Mouse (Mus musculus) gastrocnemius, postnatal 14 days (tissue): Measurements from ENCODE around the gene Lrch1. TPM values are rescaled to one million over a fixed set of nuclear protein-coding genes. Genes with fewer than 3 reads are reported as not detected.

ENCODE experiments used
- DNase-seq: peaks from one replicate; pipeline ENCODE4 v3.0.0; 2021; ENCODE audit warnings: mixed read lengths
- intact Hi-C: fragments of 180-260 bp; cut with DNase I; formaldehyde crosslinking; loops from one replicate; pipeline ENCODE4 v1.15.1; 2025; ENCODE audit warnings: low total_unique reads
- total RNA-seq, 2 experiments: library from RNA; stranded (reverse); gene quantifications; 2 replicates each; pipeline ENCODE4 v1.2.3; 2021

The Lrch1 gene
- total RNA-seq, 2 experiments from 2014 or later = 5.5 to 6.6 TPM

- DNase-seq = no peak
- intact Hi-C loops = no loop called here
Observed at GRCm38 (mm10) chr14:74867076-74868042, 80.3 kb downstream of the Lrch1 start.

DNA sequence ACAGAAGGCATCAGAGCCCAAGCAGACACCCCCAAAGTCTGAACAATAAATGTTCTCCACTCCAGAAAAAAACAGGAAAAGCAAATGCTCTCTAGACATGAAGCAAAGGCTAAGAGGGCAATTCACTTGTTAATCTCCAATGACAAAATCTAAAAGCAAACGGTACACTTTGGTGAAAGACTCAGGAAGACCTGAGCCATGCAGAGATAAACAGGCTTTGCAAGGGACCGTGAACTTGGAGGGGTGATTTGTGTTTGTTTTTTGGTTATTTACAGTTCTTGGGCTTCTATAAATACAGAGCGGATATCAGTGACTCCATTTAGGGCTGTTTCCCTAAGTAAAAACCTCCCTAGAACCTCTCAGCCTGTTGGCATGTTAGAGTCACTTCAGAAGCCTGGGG, 81.9 kb downstream of the Lrch1 start:
- DNase-seq = no peak
- intact Hi-C loops = no loop called here

DNA sequence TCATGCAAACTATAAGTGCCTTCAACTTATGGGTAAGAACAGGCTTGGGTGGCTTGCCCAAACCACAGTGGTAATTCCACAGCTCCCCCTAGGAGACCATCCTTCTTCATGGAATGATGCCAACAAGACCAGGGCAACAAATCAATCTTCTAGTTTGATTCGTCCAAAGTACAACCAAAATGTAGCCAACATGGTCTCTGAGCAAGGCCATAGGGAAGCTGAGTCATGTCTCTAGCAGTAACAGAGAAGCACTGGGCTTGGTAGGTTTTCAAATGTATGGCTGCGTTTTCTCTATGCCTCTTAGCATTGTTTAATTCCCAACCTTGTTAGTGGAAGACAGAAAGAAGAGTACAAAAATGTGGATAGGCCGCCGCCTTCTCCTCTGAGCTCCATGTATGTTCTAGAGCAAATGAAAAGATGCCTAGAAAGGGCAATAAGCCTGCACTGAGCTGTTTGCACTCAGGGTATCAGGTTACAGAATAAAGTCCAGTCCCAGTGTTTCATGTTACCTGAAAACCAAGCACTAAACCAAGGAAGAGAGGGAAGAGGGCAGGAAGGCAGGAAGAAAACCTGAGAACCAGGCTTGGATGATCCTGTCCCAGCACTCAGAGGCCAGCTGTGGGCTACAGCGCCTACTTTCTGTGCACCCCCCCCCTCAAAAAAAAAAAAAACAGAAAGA, 82.7 kb downstream of the Lrch1 start:
- intact Hi-C loops = no loop called here
- DNase-seq = no peak

DNA sequence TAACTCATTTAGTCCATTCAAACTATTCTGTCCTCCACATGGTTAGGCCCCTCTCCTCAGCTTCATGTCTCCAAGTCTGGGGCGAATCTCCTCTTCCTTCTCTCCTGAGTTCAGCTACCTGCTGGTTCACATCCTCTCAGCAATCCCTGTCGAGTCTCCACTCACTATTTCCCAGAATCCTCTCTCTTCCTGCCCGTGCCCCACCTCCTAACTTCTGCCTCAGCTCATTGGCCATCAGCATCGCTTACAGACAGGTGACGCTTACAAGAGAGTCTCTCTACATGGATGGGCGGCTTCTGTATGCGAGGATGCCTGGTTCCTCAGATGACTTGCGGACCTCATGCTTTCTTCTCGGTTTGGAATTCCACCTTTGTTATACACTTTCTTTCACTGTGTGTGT, 86.2 kb downstream of the Lrch1 start:
- intact Hi-C loops = no loop called here
- DNase-seq = no peak

- DNase-seq = no peak
Observed at GRCm38 (mm10) chr14:74859154-74859553, 88.5 kb downstream of the Lrch1 start.

GRCm38 (mm10) chr14:74855429-74855828, 92.2 kb downstream of the Lrch1 start:
- intact Hi-C loops = no loop called here
- no peak for DNase-seq

More at GRCm38 (mm10) chr14:74859154-74859553, 88.5 kb downstream of the Lrch1 start:
- intact Hi-C loops = no loop called here

GRCm38 (mm10) chr14:74853759-74854100, 93.9 kb downstream of the Lrch1 start:
- intact Hi-C loops = no loop called here
- no peak for DNase-seq

DNA sequence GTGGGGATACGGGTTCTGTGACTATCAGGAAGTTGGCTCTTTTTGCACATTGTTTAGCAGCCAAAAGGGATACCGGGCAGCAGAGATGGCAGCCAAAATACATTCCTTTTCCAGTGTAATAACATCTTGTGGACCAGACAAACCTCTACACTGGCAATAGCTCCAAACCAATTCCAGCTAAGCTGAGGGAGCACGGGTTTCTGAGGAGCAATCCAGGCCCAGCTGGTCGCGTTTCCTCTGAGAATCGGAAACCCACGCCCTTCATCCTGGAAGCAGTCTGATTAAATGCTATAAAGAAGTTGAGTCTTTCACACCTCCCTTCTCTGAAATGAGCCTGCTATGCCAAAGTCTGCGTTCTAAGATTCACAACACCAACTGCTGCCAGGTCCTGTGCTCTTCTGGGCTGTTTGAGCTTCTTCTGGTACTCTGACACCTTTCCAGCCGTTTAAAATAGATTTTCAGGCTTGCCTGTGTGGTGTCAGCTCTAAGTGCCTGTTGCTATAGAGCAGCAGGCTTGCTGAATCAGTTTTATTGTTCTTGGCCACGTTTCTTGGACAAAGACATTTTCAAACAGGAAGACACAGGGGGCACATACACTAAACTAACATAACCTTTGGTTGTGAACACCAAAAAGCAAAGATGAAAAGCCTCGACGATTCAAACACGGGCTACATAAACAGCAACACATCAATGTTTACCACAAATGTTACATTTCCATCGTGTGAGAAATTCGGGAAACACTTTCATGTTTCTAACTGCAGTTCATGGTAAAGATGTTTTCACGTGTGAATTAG, 94.5 kb downstream of the Lrch1 start:
- intact Hi-C loops = no loop called here
- peak; percentile 29 for DNase-seq

- intact Hi-C loops = no loop called here
- DNase-seq = no peak
Observed at GRCm38 (mm10) chr14:74851866-74852265, 95.8 kb downstream of the Lrch1 start.

DNA sequence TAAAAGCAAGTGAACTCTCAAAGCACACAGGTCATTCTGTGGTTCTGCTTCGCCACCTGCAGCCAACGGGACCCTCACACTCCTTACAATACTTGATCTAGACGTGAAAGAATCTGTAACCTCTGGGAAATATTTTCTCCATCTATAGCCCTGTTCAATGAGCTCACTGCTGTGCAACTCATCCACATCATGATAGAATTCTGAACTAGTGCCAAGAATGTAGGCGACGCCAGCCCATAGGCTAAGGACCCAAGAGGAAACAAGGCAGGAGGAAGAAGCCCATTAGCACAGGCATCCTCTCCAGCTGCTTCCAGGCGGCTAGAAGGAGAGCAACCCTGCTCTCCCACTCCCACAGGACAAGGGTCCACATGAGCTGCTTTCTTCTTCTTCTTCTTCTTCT, 98.7 kb downstream of the Lrch1 start:
- DNase-seq = no peak
- intact Hi-C loops = no loop called here

DNA sequence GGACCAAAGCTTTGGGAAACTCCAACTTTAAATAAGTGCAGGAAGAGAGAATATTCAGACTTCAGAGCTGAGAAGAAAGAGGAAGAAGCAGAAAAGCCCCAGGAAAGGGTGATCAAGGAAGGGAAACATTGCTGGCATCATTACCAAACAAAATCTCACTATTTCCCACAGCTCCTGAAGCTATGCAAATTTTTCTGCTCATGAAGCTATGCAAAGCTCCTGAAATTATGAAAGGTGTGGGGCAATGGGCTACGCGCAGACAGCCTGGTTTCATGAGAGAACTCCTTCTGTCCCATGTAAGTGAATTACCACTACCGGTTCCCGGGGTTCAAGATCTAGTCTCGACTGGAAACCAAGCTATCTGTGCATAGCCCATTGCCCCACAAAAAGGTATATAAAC, 99.5 kb downstream of the Lrch1 start:
- intact Hi-C loops = no loop called here
- DNase-seq = no peak

GRCm38 (mm10) chr14:74847311-74848133, 100.2 kb downstream of the Lrch1 start:
- intact Hi-C loops = no loop called here
- DNase-seq = no peak

- intact Hi-C loops = no loop called here
- DNase-seq = no peak
Observed at GRCm38 (mm10) chr14:74846668-74847067, 101.0 kb downstream of the Lrch1 start.

DNA sequence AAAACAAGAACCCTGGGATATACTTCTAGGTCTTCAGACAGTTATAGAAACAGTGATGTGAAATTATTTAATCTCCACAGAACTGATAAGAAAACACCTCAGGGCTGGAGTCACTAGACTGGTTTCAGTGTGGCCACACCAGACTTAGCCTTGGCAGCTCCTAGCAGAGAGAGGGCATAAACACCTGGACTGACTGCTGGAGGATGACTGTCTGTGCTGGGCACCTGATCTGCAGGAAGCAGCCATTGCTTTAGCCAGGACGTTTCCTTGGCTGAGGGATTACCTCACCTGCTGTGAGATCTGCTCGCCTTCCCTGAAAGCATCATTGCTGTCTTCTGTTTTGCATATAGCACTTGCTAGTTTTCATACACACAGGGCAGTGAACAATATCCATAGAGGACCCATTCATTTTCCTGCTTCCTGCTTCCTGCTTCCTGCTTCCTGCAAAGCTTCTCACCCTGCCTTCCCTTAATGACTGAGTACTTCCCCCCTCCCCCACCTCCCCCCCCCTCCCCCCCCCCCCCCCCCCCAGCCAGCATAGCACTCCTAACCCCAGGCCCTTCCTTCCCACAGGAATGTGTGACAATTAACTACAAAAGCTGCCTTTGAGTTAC, 101.9 kb downstream of the Lrch1 start:
- intact Hi-C loops = no loop called here
- no peak for DNase-seq

- intact Hi-C loops = no loop called here
- DNase-seq = no peak
Observed at GRCm38 (mm10) chr14:74841708-74842107, 106.0 kb downstream of the Lrch1 start.

DNA sequence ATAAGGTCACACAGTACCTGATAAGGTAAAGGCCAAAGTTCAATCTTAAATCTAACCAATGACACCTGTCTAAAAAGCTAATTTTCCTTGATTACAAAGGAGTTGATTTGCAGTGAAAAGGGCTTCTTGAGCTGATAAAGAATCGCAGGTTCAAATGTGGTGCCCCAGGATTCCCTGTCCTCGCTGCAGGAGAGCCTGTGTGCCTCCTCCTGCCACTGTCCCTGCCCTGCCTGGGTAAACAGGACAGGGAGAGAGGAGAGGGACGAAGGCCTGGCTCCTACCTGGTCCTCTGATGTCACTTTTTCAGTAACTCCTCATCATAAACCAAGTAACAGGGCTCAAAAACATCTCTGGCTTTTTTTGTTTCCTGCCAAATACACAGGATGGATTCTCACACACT, 106.4 kb downstream of the Lrch1 start:
- intact Hi-C loops = no loop called here
- no peak for DNase-seq

DNA sequence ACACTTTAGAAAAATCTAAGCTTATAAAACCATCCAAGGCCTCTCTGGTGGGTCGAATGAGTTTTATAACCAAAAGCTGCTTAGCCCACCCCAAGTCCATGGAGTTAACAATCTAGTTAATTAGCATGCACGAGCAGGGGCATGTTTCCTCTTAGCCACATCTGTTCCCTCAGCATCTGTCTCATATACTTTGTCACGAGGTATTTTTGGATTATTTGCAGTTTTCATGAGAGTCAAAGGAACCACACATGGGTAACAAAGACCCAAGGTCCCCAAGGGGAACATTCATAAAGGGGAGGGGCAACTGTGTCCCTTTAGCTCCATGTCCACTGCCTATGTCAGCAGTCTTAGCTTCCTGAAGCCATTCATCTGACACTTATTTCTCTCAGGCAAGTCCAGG, 106.9 kb downstream of the Lrch1 start:
- intact Hi-C loops = no loop called here
- no peak for DNase-seq

DNA sequence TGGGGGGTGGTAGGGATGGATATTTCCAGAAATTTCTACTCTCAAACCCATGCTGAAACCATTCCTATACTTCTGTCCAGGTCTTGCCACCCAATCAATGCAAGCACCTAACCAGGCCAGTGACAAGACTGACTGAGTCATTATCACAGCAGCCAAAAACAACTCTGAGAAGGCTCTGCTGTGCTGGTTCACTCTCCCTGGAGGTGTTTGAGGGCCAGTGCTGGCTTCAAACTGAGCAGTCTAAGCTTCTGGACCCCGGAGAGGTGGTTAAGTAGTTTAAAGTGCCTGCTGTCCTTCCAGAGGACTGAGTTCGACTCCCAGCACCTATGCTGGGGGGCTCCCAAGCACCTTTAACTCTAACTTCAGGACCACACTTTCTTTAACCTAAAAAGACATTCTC, 107.3 kb downstream of the Lrch1 start:
- no peak for DNase-seq
- intact Hi-C loops = no loop called here

GRCm38 (mm10) chr14:74838816-74839215, 108.9 kb downstream of the Lrch1 start:
- intact Hi-C loops = no loop called here

More at GRCm38 (mm10) chr14:74838816-74839215, 108.9 kb downstream of the Lrch1 start:
- no peak for DNase-seq
